Mouse (Mus musculus): ENCODE data around the gene Ctnna2. TPM values are rescaled to one million over a fixed set of nuclear protein-coding genes. Genes with fewer than 3 reads are reported as not detected.

Ctnna2 gene
- total RNA-seq, 2 experiments from 2014 or later: 178 TPM

- intact Hi-C loops (cut with DNase I): no loop called here
- DNase-seq: peak; percentile 18
These were observed 516.8 kb downstream of the Ctnna2 start for GRCm38 (mm10) chr6:77462737-77463136.

- DNase-seq: no peak
- intact Hi-C loops (cut with DNase I): no loop called here
These were observed 521.6 kb downstream of the Ctnna2 start for GRCm38 (mm10) chr6:77457919-77458318.

- intact Hi-C loops (cut with DNase I): no loop called here
- DNase-seq: no peak
These were observed 532.6 kb downstream of the Ctnna2 start for GRCm38 (mm10) chr6:77446861-77447260.

- no peak for DNase-seq
- intact Hi-C loops (cut with DNase I): no loop called here
These were observed 535.6 kb downstream of the Ctnna2 start for GRCm38 (mm10) chr6:77443906-77444305.

- no peak for DNase-seq
- intact Hi-C loops (cut with DNase I): no loop called here
These were observed 538.4 kb downstream of the Ctnna2 start for GRCm38 (mm10) chr6:77441051-77441450.

GRCm38 (mm10) chr6:77430381-77430780 is 549.1 kb downstream of the Ctnna2 start:
- intact Hi-C loops (cut with DNase I): no loop called here
- no peak for DNase-seq

- DNase-seq: peak; percentile 16
- intact Hi-C loops (cut with DNase I): no loop called here
These were observed 553.8 kb downstream of the Ctnna2 start for GRCm38 (mm10) chr6:77425746-77426145.

GRCm38 (mm10) chr6:77424826-77425225 is 554.7 kb downstream of the Ctnna2 start:
- no peak for DNase-seq
- intact Hi-C loops (cut with DNase I): no loop called here

- intact Hi-C loops (cut with DNase I): no loop called here
- no peak for DNase-seq
These were observed 557.8 kb downstream of the Ctnna2 start for GRCm38 (mm10) chr6:77421564-77422139.

GRCm38 (mm10) chr6:77416999-77417398 is 562.5 kb downstream of the Ctnna2 start:
- intact Hi-C loops (cut with DNase I): no loop called here
- no peak for DNase-seq

GRCm38 (mm10) chr6:77413530-77413929 is 566.0 kb downstream of the Ctnna2 start:
- DNase-seq: no peak
- intact Hi-C loops (cut with DNase I): no loop called here

- DNase-seq: no peak
- intact Hi-C loops (cut with DNase I): no loop called here
These were observed 571.0 kb downstream of the Ctnna2 start for GRCm38 (mm10) chr6:77408481-77408880.

GRCm38 (mm10) chr6:77400751-77401150 is 578.7 kb downstream of the Ctnna2 start:
- intact Hi-C loops (cut with DNase I): no loop called here
- no peak for DNase-seq

- DNase-seq: no peak
- intact Hi-C loops (cut with DNase I): no loop called here
These were observed 587.8 kb downstream of the Ctnna2 start for GRCm38 (mm10) chr6:77391663-77392062.

GRCm38 (mm10) chr6:77381309-77381708 is 598.2 kb downstream of the Ctnna2 start:
- intact Hi-C loops (cut with DNase I): no loop called here
- DNase-seq: no peak

GRCm38 (mm10) chr6:77373132-77373531 is 606.4 kb downstream of the Ctnna2 start:
- intact Hi-C loops (cut with DNase I): no loop called here
- DNase-seq: peak; percentile 6

GRCm38 (mm10) chr6:77371147-77371546 is 608.4 kb downstream of the Ctnna2 start:
- intact Hi-C loops (cut with DNase I): no loop called here
- DNase-seq: no peak

- no peak for DNase-seq
- intact Hi-C loops (cut with DNase I): no loop called here
These were observed 621.0 kb downstream of the Ctnna2 start for GRCm38 (mm10) chr6:77358471-77358837.

- intact Hi-C loops (cut with DNase I): no loop called here
These were observed 621.6 kb downstream of the Ctnna2 start for GRCm38 (mm10) chr6:77357748-77358470.

GRCm38 (mm10) chr6:77354826-77355225 is 624.7 kb downstream of the Ctnna2 start:
- intact Hi-C loops (cut with DNase I): no loop called here
- DNase-seq: no peak

More at GRCm38 (mm10) chr6:77357748-77358470, 621.6 kb downstream of the Ctnna2 start:
- DNase-seq: peak; percentile 30

GRCm38 (mm10) chr6:77343781-77344180 is 635.7 kb downstream of the Ctnna2 start:
- no peak for DNase-seq
- intact Hi-C loops (cut with DNase I): no loop called here

- intact Hi-C loops (cut with DNase I): no loop called here
- DNase-seq: no peak
These were observed 644.0 kb downstream of the Ctnna2 start for GRCm38 (mm10) chr6:77335537-77335936.

- intact Hi-C loops (cut with DNase I): no loop called here
- DNase-seq: no peak
These were observed 654.8 kb downstream of the Ctnna2 start for GRCm38 (mm10) chr6:77324748-77325147.
